21 mouse cellular contexts compared by ENCODE assay signal in the genomic region with DNA sequence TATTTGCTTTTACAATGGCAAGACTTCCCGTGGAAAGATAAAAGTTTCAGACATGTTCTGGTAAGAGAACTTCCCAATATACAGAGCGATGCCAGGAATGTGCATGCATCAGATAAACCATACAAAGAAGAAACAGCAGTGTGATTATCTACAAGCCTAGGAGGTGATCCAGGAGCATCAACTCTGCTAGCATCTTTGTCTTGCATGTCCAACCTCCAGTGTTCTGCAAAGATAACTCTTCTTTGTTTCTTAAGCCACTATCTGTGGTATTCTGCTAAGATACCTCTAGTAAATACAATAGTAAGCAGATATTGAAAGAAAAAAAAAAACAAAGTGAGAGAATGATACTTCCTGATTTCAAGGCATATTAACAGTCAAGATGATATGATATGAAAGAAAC.
"Had no signal": no experiment of that assay in that cellular context is flagged by ENCODE, and none has a peak within 500 bp of the region (broad histone marks: within the 10 kb centered on the region; RNA-seq: fewer than 3 reads in every experiment).

No protein-coding gene starts in this region.

- H3K27me3 ChIP-seq: kidney, embryonic 15.5 days; limb, embryonic 12.5 days; limb, embryonic 15.5 days; megakaryocyte, embryonic 14.5 days; neural tube, embryonic 12.5 days; neural tube, embryonic 15.5 days had no signal

- H3K36me3 ChIP-seq: kidney, embryonic 15.5 days; limb, embryonic 12.5 days; limb, embryonic 15.5 days; neural tube, embryonic 12.5 days; neural tube, embryonic 15.5 days had no signal

- H3K4me2 ChIP-seq: kidney, embryonic 15.5 days; limb, embryonic 12.5 days; limb, embryonic 15.5 days; lung, embryonic 14.5 days; midbrain, embryonic 11.5 days; neural tube, embryonic 12.5 days; neural tube, embryonic 15.5 days had no signal

- ATAC-seq: intestine, postnatal 0 days; lung, postnatal 0 days had no signal

- H3K4me1 ChIP-seq: kidney, embryonic 15.5 days; limb, embryonic 12.5 days; limb, embryonic 15.5 days; megakaryocyte, embryonic 14.5 days; neural tube, embryonic 12.5 days; neural tube, embryonic 15.5 days had no signal

- H3K9me3 ChIP-seq: kidney, embryonic 15.5 days; limb, embryonic 12.5 days; limb, embryonic 15.5 days; neural tube, embryonic 12.5 days; neural tube, embryonic 15.5 days had no signal

- DNase-seq: kidney, adult 8-10 months; kidney, postnatal 10 days; kidney, postnatal 36 days; layer of hippocampus, postnatal 36 days; left cerebral cortex, postnatal 4 days; right cerebral cortex, adult 18-20 months; right cerebral cortex, postnatal 14 days; right cerebral cortex, postnatal 4 days; thymus, postnatal 25 days had no signal

- H3K4me3 ChIP-seq: kidney, embryonic 15.5 days; left cerebral cortex, adult 2 months; limb, embryonic 12.5 days; limb, embryonic 15.5 days; megakaryocyte, embryonic 14.5 days; neural tube, embryonic 12.5 days; neural tube, embryonic 15.5 days had no signal

- H3K27ac ChIP-seq: kidney, embryonic 15.5 days; left cerebral cortex, adult 2 months; limb, embryonic 12.5 days; limb, embryonic 15.5 days; macrophage; neural tube, embryonic 12.5 days; neural tube, embryonic 15.5 days had no signal

- H3K9ac ChIP-seq: kidney, embryonic 15.5 days; limb, embryonic 12.5 days; limb, embryonic 15.5 days; lung, embryonic 14.5 days; neural tube, embryonic 12.5 days; neural tube, embryonic 15.5 days had no signal
